In genomic region chr9:56876784-56877183, GRCm38 (mm10) we compare ENCODE assay signal across 10 mouse cellular contexts. TPM values are rescaled to one million over a fixed set of nuclear protein-coding genes. Genes with fewer than 3 reads are reported as not detected.
DNase-seq lines count a peak whose midpoint lies in the region; TF ChIP-seq lines count a peak whose summit lies in the region.
"Had no signal": no experiment of that assay in that cellular context is flagged by ENCODE, and none has a peak within 500 bp of the region (broad histone marks: within the 10 kb centered on the region; RNA-seq: fewer than 3 reads in every experiment).

No protein-coding gene starts in this region.

- peak; percentile 52 for DNase-seq in heart, postnatal 4 days
- no peak for DNase-seq in heart, adult 9 months (ENCODE audit: low spot score in 2 of 2)
- DNase-seq in gastrocnemius, adult 18-20 months (ENCODE audit: low spot score): peak; percentile 42
- DNase-seq in limb, embryonic 10.5 days (ENCODE audit: low spot score): no peak
- DNase-seq in T-cell, adult 2 months (ENCODE audit: low spot score): no peak
- DNase-seq in layer of hippocampus, adult 18-20 months (ENCODE audit: low spot score in 2 of 2): no peak
- DNase-seq in cerebellum, postnatal 25 days: no peak

- no peak overlapping the region for H3K4me3 ChIP-seq in C2C12 (ENCODE audit: insufficient read depth, poor library complexity, severe bottlenecking)
- H3K4me3 ChIP-seq in limb, embryonic 10.5 days: no peak overlapping the region

- no peak for TF ChIP-seq CTCF in C2C12 (IDR thresholded peaks at IDR 0.05; ENCODE audit: control insufficient read depth, insufficient read depth, insufficient read length)

- H3ac ChIP-seq in C2C12 (ENCODE audit: control insufficient read depth, insufficient read length, low read depth): peak overlapping the region; percentile 26

- no peaks in the 10 kb centered on the region for H3K27me3 ChIP-seq in C2C12 (ENCODE audit: control insufficient read depth, insufficient read depth, insufficient read length)
- H3K27me3 ChIP-seq in limb, embryonic 10.5 days (ENCODE audit: low read depth, poor library complexity, severe bottlenecking): peaks cover 4% of the 10 kb centered on the region; the same call in 1 of the 2 replicates
- H3K27me3 ChIP-seq: Patski had no signal

- peaks cover 40% of the 10 kb centered on the region for H3K4me1 ChIP-seq in limb, embryonic 10.5 days

- H3K9me3 ChIP-seq in limb, embryonic 10.5 days (replicated peaks): no peaks in the 10 kb centered on the region

- no peaks in the 10 kb centered on the region for H3K79me3 ChIP-seq in C2C12 (ENCODE audit: low read depth)

- 0 out of 2 replicates have a peak overlapping the region, but pooled peaks have one; percentile 1 for H3K27ac ChIP-seq in limb, embryonic 10.5 days
- H3K27ac ChIP-seq: macrophage had no signal

- WGBS in limb, embryonic 10.5 days: 51% methylated on average over 9 of the region's 9 CpGs

- H3K79me2 ChIP-seq in C2C12 (ENCODE audit: control insufficient read depth, insufficient read depth): peaks cover 7% of the 10 kb centered on the region

- no peaks in the 10 kb centered on the region for H3K36me3 ChIP-seq in C2C12 (ENCODE audit: control insufficient read depth, insufficient read depth)
- no peaks in the 10 kb centered on the region for H3K36me3 ChIP-seq in limb, embryonic 10.5 days

TF ChIP-seq in C2C12, 6 proteins besides CTCF, POLR2A, EP300 and RAD21:
- no peak for TF ChIP-seq MAX (IDR thresholded peaks at IDR 0.05)
- no peak for TF ChIP-seq MYOD1 (IDR thresholded peaks at IDR 0.05; ENCODE audit: control insufficient read depth, insufficient read length, low read depth)
- TF ChIP-seq USF1 (IDR thresholded peaks at IDR 0.05; ENCODE audit: low read depth): no peak
- no peak for TF ChIP-seq FOSL1 (IDR thresholded peaks at IDR 0.05; ENCODE audit: insufficient read depth, low read length, poor library complexity, severe bottlenecking)
- no peak for TF ChIP-seq MYOG (IDR thresholded peaks at IDR 0.05; ENCODE audit: control insufficient read depth, extremely low read depth, insufficient read length)
- TF ChIP-seq CEBPB (IDR thresholded peaks at IDR 0.05; ENCODE audit: low read depth): no peak

RNA-seq across cellular contexts. Expression of gene Cspg4, which starts 12.0 kb away (rescaled TPM):
- total RNA-seq in heart, postnatal 4 days (2021): 10 to 100 TPM; 55.6 to 56.6 TPM
- 42.8 TPM for polyA plus RNA-seq in C2C12 (2012; fragmentation: generic; extraction: Trizol)
- total RNA-seq in gastrocnemius, adult 18-20 months (2021): 1 to 10 TPM; 2.9 to 5.8 TPM
- polyA plus RNA-seq in limb, embryonic 10.5 days (2016; fragmentation: Nextera tagmentation; extraction: Ambion mirVana): 2.1 and 5.0 TPM in 2 replicates
- 10 to 100 TPM; 13.8 to 17.0 TPM for total RNA-seq in layer of hippocampus, adult 18-20 months (2021)
- polyA plus RNA-seq: macrophage had no signal

RNA-seq across cellular contexts. Expression of gene Odf3l1, which starts 12.3 kb away (rescaled TPM):
- under 1 TPM in 1 of 2 experiments, not detected in 1; 0.43 TPM for total RNA-seq in heart, postnatal 4 days (2021)
- polyA plus RNA-seq in C2C12 (2012; fragmentation: generic; extraction: Trizol): 0.04 TPM
- not detected for total RNA-seq in gastrocnemius, adult 18-20 months (2021)
- polyA plus RNA-seq in limb, embryonic 10.5 days (2016; fragmentation: Nextera tagmentation; extraction: Ambion mirVana): 0.35 TPM in 1 of 2 replicates, not detected in the other
- total RNA-seq in layer of hippocampus, adult 18-20 months (2021): not detected
- polyA plus RNA-seq: macrophage, Patski had no signal

RNA-seq across cellular contexts. Expression of gene Snx33, which starts 51.4 kb away (rescaled TPM):
- total RNA-seq in heart, postnatal 4 days (2021): 10 to 100 TPM; 11.7 to 13.9 TPM
- polyA plus RNA-seq in C2C12 (2012; fragmentation: generic; extraction: Trizol): 5.7 TPM
- 1 to 10 TPM; 2.1 to 3.3 TPM for total RNA-seq in gastrocnemius, adult 18-20 months (2021)
- 9.3 and 11.6 TPM in 2 replicates for polyA plus RNA-seq in limb, embryonic 10.5 days (2016; fragmentation: Nextera tagmentation; extraction: Ambion mirVana)
- 1 to 10 TPM; 8.5 to 9.3 TPM for total RNA-seq in layer of hippocampus, adult 18-20 months (2021)

Comparison
In these comparisons a context has a peak if more than half of its experiments do, and no peak if none do; other contexts are left out.
1. DNase-seq: peak in heart, postnatal 4 days (single experiment) and gastrocnemius, adult 18-20 months (single experiment); none in heart, adult 9 months (0 of 2), limb, embryonic 10.5 days (single experiment), T-cell, adult 2 months (single experiment), layer of hippocampus, adult 18-20 months (0 of 2) and cerebellum, postnatal 25 days (0 of 2).